Mouse (Mus musculus) CD4-positive naive resting alpha-beta T cell, adult 76 days (primary cell): ENCODE results near the gene Gm16451. TPM values are rescaled to one million over a fixed set of nuclear protein-coding genes. Genes with fewer than 3 reads are reported as not detected.

Experiments used
- total RNA-seq: library from RNA; stranded (reverse); gene quantifications from one replicate; pipeline ENCODE4 v1.2.4, GENCODE M21; 2023

Gene Gm16451
- not detected for total RNA-seq

DNA sequence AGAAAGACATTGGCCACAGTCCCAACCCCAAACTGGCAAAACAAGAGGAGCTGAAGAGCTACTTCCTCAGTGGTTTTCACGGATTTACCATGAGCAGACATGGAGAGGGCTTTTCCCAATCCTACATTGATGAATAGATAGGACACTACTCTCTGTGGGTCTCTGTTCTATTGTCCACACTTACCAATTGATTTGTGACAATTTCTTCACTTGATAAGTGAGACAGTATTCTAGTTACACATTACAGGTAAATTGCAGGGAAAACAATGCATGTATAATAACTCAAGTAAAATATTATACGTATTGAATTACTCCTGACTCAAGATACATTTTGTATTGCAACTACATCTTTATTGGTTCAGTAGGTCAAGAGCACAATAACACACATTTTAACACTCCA lies at the start of gene Gm16451:
Gm16451 (minus strand) TSS at position 101 of the 400 bp plus-strand sequence.

DNA sequence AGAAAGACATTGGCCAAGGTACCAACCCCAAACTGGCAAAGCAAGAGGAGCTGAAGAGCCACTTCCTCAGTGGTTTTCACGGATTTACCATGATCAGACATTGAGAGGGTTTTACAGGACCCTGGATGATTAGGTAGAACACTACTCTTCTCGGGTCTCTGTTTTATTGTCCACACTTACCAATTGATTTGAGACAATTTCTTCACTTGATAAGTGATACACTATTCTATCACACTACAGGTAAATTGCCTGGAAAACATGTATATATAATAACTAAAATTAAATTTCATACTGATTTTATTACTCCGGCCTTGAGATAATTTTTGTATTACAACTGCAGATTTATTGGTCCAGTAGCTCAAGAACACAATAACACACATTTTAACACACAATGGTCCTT lies 45.9 kb upstream of the Gm16451 start, which contains the start of gene Vmn1r142:
Vmn1r142 (minus strand) TSS at position 101 of the 400 bp plus-strand sequence.

DNA sequence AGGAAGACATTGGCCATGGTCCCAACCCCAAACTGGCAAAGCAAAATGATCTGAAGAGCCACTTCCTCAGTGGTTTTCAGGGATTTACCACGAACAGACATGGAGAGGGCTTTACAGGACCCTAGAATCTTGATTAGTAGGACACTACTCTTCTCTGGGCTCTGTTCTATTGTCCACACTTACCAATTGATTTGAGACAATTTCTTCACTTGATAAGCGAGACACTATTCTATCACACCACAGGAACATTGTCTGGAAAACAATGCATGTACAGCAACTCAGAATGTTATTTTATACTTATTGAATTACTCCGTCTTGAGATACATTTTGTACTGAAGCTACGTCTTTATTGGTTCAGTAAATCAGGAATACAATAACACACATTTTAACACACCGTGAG lies 16.6 kb upstream of the Gm16451 start, which contains the start of gene Gm10666:
Gm10666 (minus strand) TSS at position 101 of the 400 bp plus-strand sequence.

DNA sequence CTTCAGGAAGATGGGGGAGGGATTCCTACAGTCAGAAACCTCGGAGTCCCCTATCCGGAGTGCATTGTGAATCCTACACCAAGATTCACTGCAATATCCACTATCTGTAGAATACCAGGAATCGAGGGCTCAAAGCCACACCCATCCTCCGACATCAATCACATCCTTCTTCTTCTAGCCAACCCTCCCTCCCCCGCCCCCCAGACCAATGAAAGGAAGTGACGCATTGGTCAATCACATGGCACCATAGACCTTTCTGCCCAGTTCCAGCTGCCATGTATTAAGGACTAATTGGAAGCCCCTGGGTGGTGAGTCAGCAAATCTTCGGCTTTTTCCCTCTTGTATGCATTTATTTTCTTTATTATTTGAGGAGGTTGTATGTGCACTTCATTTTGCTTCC lies 49.3 kb downstream of the Gm16451 start, which contains the start of gene Vmn1r139:
Vmn1r139 (plus strand) TSS at position 301 of the 400 bp plus-strand sequence.

Other genes with a start within 250 kb of the Gm16451 start
- gene Gm5891, start 197.0 kb downstream of the Gm16451 start, total RNA-seq, result not detected
- gene Vmn1r137, start 123.7 kb downstream of the Gm16451 start, total RNA-seq, result not detected
- not detected for gene Vmn1r138, start 89.3 kb downstream of the Gm16451 start, total RNA-seq
- not detected for gene Gm6176, start 61.9 kb downstream of the Gm16451 start, total RNA-seq
- not detected for gene Vmn1r139, start 49.2 kb downstream of the Gm16451 start, total RNA-seq
- gene Gm10666, start 16.5 kb upstream of the Gm16451 start, total RNA-seq, result not detected
- gene Vmn1r142, start 45.8 kb upstream of the Gm16451 start, total RNA-seq, result not detected
- gene Vmn1r143, start 71.1 kb upstream of the Gm16451 start, total RNA-seq, result not detected
- not detected for gene Gm8653, start 83.0 kb upstream of the Gm16451 start, total RNA-seq
- gene Gm8453, start 111.2 kb upstream of the Gm16451 start, total RNA-seq, result not detected
- not detected for gene Gm4187, start 211.5 kb upstream of the Gm16451 start, total RNA-seq